Mouse (Mus musculus) hindlimb bud, embryonic 11.5 days (tissue): Measurements from ENCODE around the gene Pax9.

Experiments used
- DNase-seq: peaks from one replicate; pipeline ENCODE4 v3.0.0-alpha.2; 2012; ENCODE audit warnings: low read depth, low spot score; ENCODE audit errors: extremely low spot score

Gene Pax9

DNA sequence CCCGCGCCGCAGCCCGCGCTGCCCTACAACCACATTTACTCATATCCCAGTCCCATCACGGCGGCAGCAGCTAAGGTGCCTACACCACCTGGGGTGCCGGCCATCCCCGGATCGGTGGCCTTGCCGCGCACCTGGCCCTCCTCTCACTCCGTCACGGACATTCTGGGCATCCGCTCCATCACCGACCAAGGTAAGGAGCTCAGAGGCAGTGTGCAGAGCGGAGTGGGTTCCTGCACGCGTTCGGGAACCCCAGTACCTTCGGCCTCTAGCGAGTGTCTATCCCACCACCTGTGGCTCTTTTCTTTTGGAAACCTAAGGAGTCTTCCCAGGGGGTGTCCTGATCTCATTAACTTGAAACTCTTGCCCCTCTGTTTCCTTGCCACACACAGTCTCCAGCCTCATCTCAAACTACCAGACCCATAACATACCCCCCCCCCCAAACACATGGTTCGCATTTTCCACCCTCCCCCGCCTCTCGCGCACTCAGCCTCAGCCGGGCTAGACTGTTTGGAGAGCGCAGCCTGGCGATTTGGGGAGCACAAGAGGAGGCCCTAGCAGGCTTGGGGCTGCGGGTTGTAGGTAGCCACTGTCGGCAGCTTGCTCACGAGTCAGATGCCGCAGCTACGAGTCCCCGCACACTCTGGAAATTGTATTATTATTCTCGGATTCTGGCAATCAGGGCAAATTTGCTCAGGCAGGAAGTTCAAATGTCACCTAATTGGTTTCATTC is 5.6 kb downstream of the Pax9 start:
- no peak for DNase-seq

DNA sequence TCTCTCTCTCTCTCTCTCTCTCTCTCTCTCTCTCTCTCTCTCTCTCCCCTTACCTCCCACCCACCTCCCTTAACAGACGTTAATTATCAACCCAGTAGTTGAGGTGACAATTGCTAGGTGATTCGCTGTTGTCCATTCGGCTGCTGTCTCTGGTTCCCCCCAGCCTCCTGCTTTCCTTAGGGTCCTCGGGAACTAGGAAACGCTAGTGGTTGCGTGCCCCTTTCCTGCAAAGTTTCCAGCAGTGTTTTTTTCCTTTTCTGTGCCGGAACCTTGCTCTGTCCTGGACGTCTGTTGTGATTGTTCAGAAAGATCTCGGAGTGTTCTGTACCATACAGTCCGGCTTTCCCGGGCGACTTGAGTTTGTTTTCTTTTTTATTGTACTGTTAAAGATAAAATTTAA is 6.2 kb downstream of the Pax9 start:
- DNase-seq: no peak

DNA sequence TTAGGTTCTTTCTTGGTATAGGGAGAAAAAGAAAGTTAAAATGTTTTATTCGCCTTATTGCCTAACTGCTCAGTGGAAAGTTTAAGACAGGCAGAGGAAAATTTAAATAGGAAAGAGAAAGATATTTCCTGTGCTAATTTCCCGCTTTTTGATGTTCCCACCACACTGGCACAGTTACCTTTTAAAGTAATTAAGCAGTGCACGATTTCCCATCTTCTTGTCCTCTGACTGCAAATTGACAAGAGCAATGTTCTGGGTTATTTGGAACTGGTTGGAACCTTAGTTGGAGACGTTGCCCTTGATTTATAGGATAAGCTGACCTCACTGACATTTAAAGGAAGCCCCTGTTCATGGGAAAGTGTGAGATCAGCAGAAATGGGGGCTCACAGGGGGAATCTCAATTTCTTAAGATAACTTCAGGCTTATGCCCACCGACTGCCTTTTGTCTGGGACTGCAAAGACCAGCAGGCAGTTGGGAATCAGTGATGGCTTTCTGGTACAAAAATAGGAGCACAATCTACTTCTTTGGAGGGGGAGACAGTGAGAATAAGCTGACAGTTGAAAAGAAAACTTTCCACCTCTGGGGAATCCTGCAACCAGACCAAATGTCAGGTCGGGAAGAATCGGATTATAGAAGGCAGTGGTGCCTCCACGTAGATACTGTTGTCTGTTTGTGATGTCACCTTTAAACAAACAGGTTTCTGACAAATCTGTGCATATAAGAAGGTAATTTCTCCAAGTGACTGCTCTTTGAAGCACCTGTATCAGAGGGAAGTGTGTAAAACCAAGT is 6.8 kb downstream of the Pax9 start:
- no peak for DNase-seq

DNA sequence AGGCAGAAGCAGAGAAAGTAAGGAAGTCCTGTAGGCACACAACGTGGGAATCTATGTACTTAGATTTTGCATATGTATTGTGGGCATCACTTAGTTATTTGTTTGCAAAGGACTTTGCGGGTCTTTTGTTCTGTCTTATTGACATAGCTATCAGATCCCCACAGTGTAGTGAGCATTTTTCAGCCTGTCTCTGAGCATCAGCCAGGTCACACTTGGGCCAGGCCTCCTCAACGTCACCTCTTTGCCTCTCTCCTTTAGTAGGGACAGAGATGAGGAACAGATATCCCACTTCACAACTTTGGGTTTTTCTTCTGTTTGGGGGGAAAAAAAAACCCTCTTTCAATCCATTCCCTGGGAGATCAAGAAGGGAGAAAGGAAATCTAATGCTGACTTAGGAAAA is 7.8 kb downstream of the Pax9 start:
- no peak for DNase-seq

DNA sequence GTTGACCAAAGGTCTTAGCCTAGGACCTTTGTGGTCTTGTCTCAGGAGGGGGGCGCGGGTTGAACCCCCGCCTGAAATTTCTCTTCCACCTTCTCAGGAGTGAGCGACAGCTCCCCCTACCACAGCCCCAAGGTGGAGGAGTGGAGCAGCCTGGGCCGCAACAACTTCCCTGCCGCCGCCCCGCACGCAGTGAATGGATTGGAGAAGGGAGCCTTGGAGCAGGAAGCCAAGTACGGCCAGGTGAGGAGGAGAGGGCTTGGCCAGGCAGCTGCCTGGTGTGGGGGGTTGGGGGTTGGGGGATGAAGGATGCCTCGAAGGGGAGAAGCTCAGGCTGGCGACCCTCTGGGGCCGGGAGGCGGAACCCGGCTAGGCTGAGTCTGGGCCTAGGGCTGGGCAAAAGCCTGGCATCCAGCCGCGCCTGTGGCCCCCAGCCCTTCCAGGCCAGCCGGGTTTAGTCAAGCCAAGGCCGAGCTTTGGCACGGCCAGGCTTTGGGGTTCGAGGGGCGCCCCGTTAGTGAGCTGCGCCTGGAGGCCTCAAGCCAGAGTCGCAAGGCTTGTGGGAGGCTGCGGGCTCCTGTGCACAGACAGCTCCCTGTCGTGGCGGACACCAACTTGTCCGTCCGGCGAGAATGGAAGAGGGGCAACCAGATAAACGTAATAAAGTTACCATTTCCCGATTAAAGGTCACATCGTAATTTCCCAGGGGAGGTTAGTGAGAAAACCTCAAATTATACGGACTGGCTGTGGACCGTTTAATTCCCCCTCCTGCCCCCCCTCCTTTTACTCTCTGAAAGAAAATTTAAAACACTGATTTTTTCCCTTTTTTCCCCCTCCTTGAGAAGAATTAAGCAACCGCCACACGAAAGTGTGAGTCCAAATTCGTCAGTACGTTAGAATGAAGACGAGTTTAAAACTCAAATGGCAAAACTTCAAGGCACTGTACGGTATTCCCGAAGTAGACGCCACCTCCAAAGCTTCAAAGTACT is 8.6 kb downstream of the Pax9 start:
- no peak for DNase-seq

DNA sequence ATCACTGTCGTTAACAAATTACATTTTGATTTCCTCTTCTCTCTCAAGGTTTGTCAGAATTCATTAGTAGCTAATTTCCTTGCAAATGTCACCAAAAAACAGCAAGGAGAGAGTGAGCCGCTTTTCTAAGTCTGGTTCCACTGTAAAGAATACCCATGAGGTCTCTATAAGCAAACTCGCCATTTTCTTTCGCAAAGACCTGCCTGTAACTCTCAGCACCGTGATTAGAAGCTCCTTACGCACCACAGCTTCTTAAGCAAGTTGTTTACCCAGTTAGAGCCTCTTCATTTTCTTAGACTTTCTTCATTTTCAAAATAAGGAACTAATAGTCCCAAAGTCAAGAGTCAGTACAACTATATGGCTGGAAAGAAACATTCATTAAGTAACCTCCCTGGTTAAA is 9.4 kb downstream of the Pax9 start:
- DNase-seq: no peak

DNA sequence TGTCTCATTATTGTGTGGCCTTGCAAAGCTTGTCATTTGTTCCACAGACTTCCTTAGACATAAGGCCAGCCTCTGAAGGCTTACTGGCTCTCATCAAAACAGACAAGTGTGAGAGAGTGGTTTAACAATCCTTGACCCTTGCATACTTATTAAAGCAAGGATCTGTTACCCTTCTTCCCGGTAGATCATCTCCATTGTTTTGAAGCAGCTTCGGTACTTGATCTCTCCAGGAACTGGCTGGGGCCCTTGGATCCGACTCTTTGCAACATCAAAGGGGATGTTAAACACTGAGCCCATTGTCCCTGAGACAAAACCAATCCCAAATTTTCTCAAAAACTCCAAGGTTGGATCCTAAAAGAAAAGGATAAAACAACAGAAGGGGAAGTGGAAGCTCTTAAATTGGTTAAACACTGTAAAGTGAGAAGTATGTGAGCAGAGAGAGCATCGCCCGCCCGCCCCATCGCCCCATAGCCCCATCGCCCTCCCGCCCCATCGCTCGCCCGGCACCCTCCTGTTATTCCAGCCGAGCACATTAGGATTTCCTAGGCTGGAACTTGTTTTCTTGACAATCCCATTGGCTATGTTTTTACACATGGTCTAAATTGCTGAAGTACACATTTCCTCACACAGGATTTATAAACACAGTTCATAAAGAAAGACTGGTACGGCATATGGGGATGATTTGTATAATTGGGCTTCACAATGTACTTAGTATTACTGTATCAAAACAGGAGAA is 26.6 kb downstream of the Pax9 start:
- DNase-seq: no peak

DNA sequence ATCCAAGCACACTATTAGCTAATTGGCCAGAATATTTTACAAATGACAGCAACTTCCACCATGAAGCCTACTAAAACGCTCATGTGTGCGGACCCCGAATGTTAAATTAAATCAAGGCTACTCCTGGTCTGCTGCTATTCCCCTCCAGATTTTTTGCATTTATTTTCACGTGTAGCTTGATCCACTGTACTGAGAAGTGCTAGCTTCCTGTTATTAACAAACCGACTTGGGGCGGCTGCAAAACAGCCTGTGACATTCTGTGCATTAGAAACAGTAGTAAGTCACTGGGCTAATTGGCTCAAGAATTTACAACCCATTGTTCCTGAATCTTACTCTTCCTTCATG is 27.1 kb downstream of the Pax9 start:
- no peak for DNase-seq

DNA sequence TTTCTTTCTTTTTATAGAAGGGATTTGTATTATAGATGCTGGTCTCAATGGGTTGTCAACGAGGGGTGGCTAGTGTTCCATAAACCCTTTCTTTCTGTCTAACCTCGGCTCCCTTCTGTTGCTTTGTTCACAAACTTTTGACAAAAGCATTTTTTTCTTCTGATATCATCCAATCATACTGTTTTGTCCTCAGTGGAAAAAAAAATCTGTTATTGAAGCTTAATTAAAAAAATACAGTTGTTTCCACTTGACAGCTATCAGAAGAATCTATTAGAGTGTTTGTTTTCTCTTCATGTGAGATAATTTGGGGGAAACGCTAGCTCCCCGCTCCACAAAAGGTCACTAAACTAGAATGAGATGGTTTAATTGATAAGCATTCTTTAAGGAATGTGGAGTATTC is 36.1 kb downstream of the Pax9 start:
- DNase-seq: no peak

DNA sequence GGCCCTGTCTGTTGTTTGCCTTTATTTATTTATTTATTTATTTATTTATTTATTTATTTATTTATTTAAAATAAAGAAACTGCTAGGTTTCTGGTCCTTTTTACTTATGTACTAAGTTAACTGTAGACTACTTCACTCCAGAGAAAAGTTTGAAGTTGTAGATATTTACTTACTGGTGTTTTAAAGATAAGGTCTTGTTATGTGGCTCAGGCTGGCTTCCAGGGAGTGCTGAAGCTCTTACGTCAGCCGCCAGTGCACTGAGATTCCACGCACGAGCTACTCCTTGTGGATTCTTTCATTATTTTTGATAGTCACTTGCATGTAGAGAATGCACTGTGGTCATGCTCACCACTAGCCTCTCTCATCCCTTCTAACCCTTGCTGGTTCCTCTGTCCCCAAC is 45.5 kb downstream of the Pax9 start:
- DNase-seq: no peak
